Mouse (Mus musculus) thymus, adult 2 months (tissue): Measurements from ENCODE around the gene Cracr2a. TPM values are rescaled to one million over a fixed set of nuclear protein-coding genes. Genes with fewer than 3 reads are reported as not detected.

Source experiments
- DNase-seq: peaks from one replicate; pipeline ENCODE4 v3.0.0; 2021
- H3K27ac ChIP-seq: fragments of 200-500 bp; 2 replicates; pipeline ENCODE4 v1.5.1; 2012; ENCODE audit warnings: low read length, control low read depth; ENCODE audit not compliant: control insufficient read depth, insufficient read depth
- H3K27me3 ChIP-seq: fragments of 200-500 bp; 2 replicates; pipeline ENCODE4 v1.6.1; 2012; ENCODE audit warnings: mild to moderate bottlenecking, low read length, moderate library complexity, mixed read lengths; ENCODE audit not compliant: control insufficient read depth, insufficient read depth
- H3K36me3 ChIP-seq: fragments of 200-500 bp; 2 replicates; pipeline ENCODE4 v1.6.1; 2012; ENCODE audit warnings: mild to moderate bottlenecking, low read length, moderate library complexity; ENCODE audit not compliant: control insufficient read depth, insufficient read depth
- H3K4me1 ChIP-seq: fragments of 200-500 bp; replicated peaks from 2 replicates; pipeline ENCODE4 v1.6.1; 2012; ENCODE audit warnings: low read length; ENCODE audit not compliant: control insufficient read depth, insufficient read depth
- H3K4me3 ChIP-seq: fragments of 200-500 bp; 2 replicates; pipeline ENCODE4 v1.5.1; 2012; ENCODE audit warnings: mild to moderate bottlenecking, low read length, control low read depth, moderate library complexity; ENCODE audit not compliant: control insufficient read depth, insufficient read depth
- CTCF ChIP-seq: fragments of 200-500 bp; IDR thresholded peaks from 2 replicates; pipeline ENCODE4 v1.5.1; 2012; ENCODE audit warnings: mild to moderate bottlenecking, control low read depth, low read length, moderate library complexity, borderline replicate concordance; ENCODE audit not compliant: control insufficient read depth, poor library complexity, insufficient read depth; ENCODE audit errors: extremely low read depth
- POLR2A ChIP-seq: fragments of 200-500 bp; IDR thresholded peaks from 2 replicates; pipeline ENCODE4 v1.6.1; 2012; ENCODE audit warnings: mild to moderate bottlenecking, low read length, control low read depth, moderate library complexity; ENCODE audit not compliant: control insufficient read depth, poor library complexity, insufficient read depth; ENCODE audit errors: extremely low read depth
- WGBS: fragments of 180-500 bp; shearing (Covaris S2); methylation state at CpG from one replicate; pipeline ENCODE4 v1.1.7; 2018; 5-methylcytosine and 5-hydroxymethylcytosine counted together
- polyA plus RNA-seq: library from polyadenylated mRNA; depleted of rRNA; stranded (reverse); fragments of >200 nt; gene quantifications from 2 replicates; pipeline ENCODE4 v1.2.3, GENCODE M21; 2012

Cracr2a gene
- polyA plus RNA-seq, 1 experiment, result 6.2 TPM

- Histone ChIP-seq H3K27me3 (no peaks in the 10 kb centered on the region), H3K36me3 (no peaks in the 10 kb centered on the region; the same call in 1 of the 2 replicates), H3K4me3 (no peak overlapping the region), H3K27ac (no peak overlapping the region), H3K4me1 (no peaks in the 10 kb centered on the region)
- TF ChIP-seq CTCF, result no peak
- 98% methylated on average over 6 of the region's 6 CpGs for WGBS
- DNase-seq, result no peak
These were observed 38.1 kb downstream of the Cracr2a start for GRCm38 (mm10) chr6:127599280-127599679.

GRCm38 (mm10) chr6:127605067-127606025 is 44.2 kb downstream of the Cracr2a start:
- WGBS, result 52% methylated on average over 15 of the region's 15 CpGs
- H3K27me3 ChIP-seq, result no peaks in the 10 kb centered on the region
- peaks cover 6% of the 10 kb centered on the region; the same call in 1 of the 2 replicates for H3K4me1 ChIP-seq
- no peak for DNase-seq
- no peak overlapping the region for H3K4me3 ChIP-seq
- no peak overlapping the region for H3K27ac ChIP-seq
- TF ChIP-seq POLR2A, result no peak
- no peak for TF ChIP-seq CTCF
- peaks cover 6% of the 10 kb centered on the region; the same call in 1 of the 2 replicates for H3K36me3 ChIP-seq

GRCm38 (mm10) chr6:127609673-127610072 is 48.5 kb downstream of the Cracr2a start:
- no peaks in the 10 kb centered on the region for H3K27me3 ChIP-seq
- no peak for DNase-seq
- peaks cover 9% of the 10 kb centered on the region; the same call in 1 of the 2 replicates for H3K36me3 ChIP-seq
- no peak overlapping the region for H3K27ac ChIP-seq
- peaks cover 6% of the 10 kb centered on the region; the same call in 1 of the 2 replicates for H3K4me1 ChIP-seq
- no peak overlapping the region for H3K4me3 ChIP-seq
- TF ChIP-seq CTCF (no peak), POLR2A (no peak)

GRCm38 (mm10) chr6:127611216-127611615 is 50.1 kb downstream of the Cracr2a start:
- no peaks in the 10 kb centered on the region for H3K27me3 ChIP-seq
- WGBS, result 94% methylated on average over 12 of the region's 12 CpGs
- no peak overlapping the region for H3K4me3 ChIP-seq
- peaks cover 9% of the 10 kb centered on the region; the same call in 1 of the 2 replicates for H3K36me3 ChIP-seq
- H3K4me1 ChIP-seq, result no peaks in the 10 kb centered on the region
- no peak overlapping the region for H3K27ac ChIP-seq
- TF ChIP-seq CTCF, result no peak
- TF ChIP-seq POLR2A, result no peak
- no peak for DNase-seq

- H3K36me3 ChIP-seq, result peaks cover 3% of the 10 kb centered on the region; the same call in 1 of the 2 replicates
- H3K4me3 ChIP-seq, result no peak overlapping the region
- 94% methylated on average over 13 of the region's 13 CpGs for WGBS
- no peak overlapping the region for H3K27ac ChIP-seq
- H3K27me3 ChIP-seq, result no peaks in the 10 kb centered on the region
- no peak for DNase-seq
- no peaks in the 10 kb centered on the region for H3K4me1 ChIP-seq
- TF ChIP-seq POLR2A (no peak), CTCF (no peak)
These were observed 53.2 kb downstream of the Cracr2a start for GRCm38 (mm10) chr6:127614083-127614984.

- DNase-seq, result no peak
- no peak for TF ChIP-seq CTCF
- no peak for TF ChIP-seq POLR2A
- 47% methylated on average over 1 of the region's 1 CpGs for WGBS
These were observed 55.5 kb downstream of the Cracr2a start for GRCm38 (mm10) chr6:127616623-127617022.

More at GRCm38 (mm10) chr6:127616623-127617022, 55.5 kb downstream of the Cracr2a start:
- Histone ChIP-seq H3K4me1 (no peaks in the 10 kb centered on the region), H3K27me3 (no peaks in the 10 kb centered on the region), H3K36me3 (no peaks in the 10 kb centered on the region), H3K27ac (no peak overlapping the region), H3K4me3 (no peak overlapping the region)
